Mouse (Mus musculus): ENCODE measurements around the gene Ms4a4c. TPM values are rescaled to one million over a fixed set of nuclear protein-coding genes. Genes with fewer than 3 reads are reported as not detected.

The Ms4a4c gene
- polyA plus RNA-seq (2012; rRNA removed), result 0.03 TPM in 1 of 2 replicates, not detected in the other

GRCm38 (mm10) chr19:11404527-11404926, at the start of gene Ms4a4c:
TSS of gene Ms4a4c (plus strand) at chr19:11404770.

DNA sequence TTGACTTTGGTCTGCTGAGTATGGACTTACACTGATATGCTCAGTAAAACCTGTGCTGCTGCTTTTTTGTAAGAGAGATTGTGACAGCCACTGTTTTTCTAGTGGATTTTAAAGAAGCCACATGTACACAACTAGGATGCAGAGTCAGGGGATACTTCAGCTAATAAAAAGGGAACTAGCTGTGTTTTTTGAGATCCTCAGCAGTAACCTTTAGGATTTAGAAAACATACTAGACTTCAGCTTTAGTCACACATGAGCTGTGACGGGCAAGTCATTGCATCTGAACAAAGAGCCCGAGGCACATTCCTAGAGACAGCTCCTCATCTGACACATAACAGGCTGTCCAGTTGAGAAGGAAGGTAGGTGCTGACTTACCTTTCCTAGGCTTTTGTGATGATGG, 29.3 kb upstream of the Ms4a4c start, which contains the start of gene Ms4a4a:
Gene Ms4a4a, plus strand, starts transcription at position 251 of the 400 bp plus-strand sequence.

DNA sequence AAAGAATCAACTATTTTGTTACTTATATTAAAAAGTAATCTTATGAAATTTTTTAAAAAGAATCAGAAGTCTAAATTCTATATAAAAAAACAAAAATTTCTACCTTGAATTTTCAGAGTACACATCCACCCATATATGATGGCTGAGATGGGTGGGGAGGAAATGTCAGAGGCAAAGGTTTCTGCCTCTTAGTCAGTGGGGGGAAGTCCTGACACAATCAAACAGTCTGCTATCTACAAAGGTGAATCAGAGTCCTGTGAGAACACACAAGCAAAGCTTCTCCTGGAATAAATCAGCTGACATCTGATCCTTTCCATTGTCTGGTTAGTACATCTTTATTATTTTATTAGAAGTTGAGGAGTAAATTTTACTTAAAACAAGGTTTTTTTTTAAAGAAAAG, 38.8 kb downstream of the Ms4a4c start, which contains the start of gene Ms4a4b:
Gene Ms4a4b, plus strand, starts transcription at position 216 of the 400 bp plus-strand sequence.

GRCm38 (mm10) chr19:11469215-11469614, 64.6 kb downstream of the Ms4a4c start, which contains the start of gene Ms4a6c:
TSS of gene Ms4a6c (plus strand) at chr19:11469366.

Other genes starting within 250 kb of the Ms4a4c start
- gene 1700025F22Rik, start 239.4 kb upstream of the Ms4a4c start, polyA plus RNA-seq (2012; rRNA removed), result not detected in 2 replicates
- gene Ms4a13, start 208.0 kb upstream of the Ms4a4c start, polyA plus RNA-seq (2012; rRNA removed), result not detected in 2 replicates
- not detected in 2 replicates for gene Ms4a12, start 172.3 kb upstream of the Ms4a4c start, polyA plus RNA-seq (2012; rRNA removed)
- 0.03 and 0.04 TPM in 2 replicates for gene Ms4a1, start 138.5 kb upstream of the Ms4a4c start, polyA plus RNA-seq (2012; rRNA removed)
- gene Ms4a5, start 120.9 kb upstream of the Ms4a4c start, polyA plus RNA-seq (2012; rRNA removed), result not detected in 2 replicates
- 0.12 and 0.13 TPM in 2 replicates for gene Ms4a14, start 90.3 kb upstream of the Ms4a4c start, polyA plus RNA-seq (2012; rRNA removed)
- gene Ms4a7, start 68.6 kb upstream of the Ms4a4c start, polyA plus RNA-seq (2012; rRNA removed), result 1.4 and 1.5 TPM in 2 replicates
- 0.16 and 0.26 TPM in 2 replicates for gene Ms4a4a, start 29.2 kb upstream of the Ms4a4c start, polyA plus RNA-seq (2012; rRNA removed)
- gene Ms4a4b, start 38.8 kb downstream of the Ms4a4c start, polyA plus RNA-seq (2012; rRNA removed), result 0.09 TPM in 1 of 2 replicates, not detected in the other
- gene Ms4a6c, start 64.6 kb downstream of the Ms4a4c start, polyA plus RNA-seq (2012; rRNA removed), result 1.3 and 1.4 TPM in 2 replicates
- 0.08 TPM in 1 of 2 replicates, not detected in the other for gene Gm8369, start 81.2 kb downstream of the Ms4a4c start, polyA plus RNA-seq (2012; rRNA removed)
- gene Ms4a6b, start 111.7 kb downstream of the Ms4a4c start, polyA plus RNA-seq (2012; rRNA removed), result 1.4 and 1.8 TPM in 2 replicates
- 0.14 TPM in 1 of 2 replicates, not detected in the other for gene Ms4a4d, start 132.0 kb downstream of the Ms4a4c start, polyA plus RNA-seq (2012; rRNA removed)
- gene Ms4a6d, start 200.1 kb downstream of the Ms4a4c start, polyA plus RNA-seq (2012; rRNA removed), result 0.87 and 1.7 TPM in 2 replicates
- gene Ms4a2, start 218.9 kb downstream of the Ms4a4c start, polyA plus RNA-seq (2012; rRNA removed), result 0.08 and 0.11 TPM in 2 replicates
- gene Ms4a3, start 236.1 kb downstream of the Ms4a4c start, polyA plus RNA-seq (2012; rRNA removed), result 0.17 TPM in 1 of 2 replicates, not detected in the other

All from central nervous system, embryonic 18 days (tissue).